Mouse (Mus musculus) C2C12 (cell line): ENCODE data around the gene Add3. TPM values are rescaled to one million over a fixed set of nuclear protein-coding genes. Genes with fewer than 3 reads are reported as not detected.
A peak's percentile ranks its signal among the peaks of the same experiment; 100 is the strongest.

Experiments
- H3K27me3 ChIP-seq: one replicate; pipeline ENCODE4 v1.6.1; 2011; ENCODE audit not compliant: control insufficient read depth, insufficient read depth, insufficient read length
- H3K36me3 ChIP-seq: one replicate; pipeline ENCODE4 v1.6.1; 2011; ENCODE audit not compliant: control insufficient read depth, insufficient read depth
- H3K4me3 ChIP-seq: one replicate; pipeline ENCODE4 v1.5.1; 2011; ENCODE audit warnings: mild to moderate bottlenecking, control low read depth; ENCODE audit not compliant: poor library complexity, insufficient read depth, severe bottlenecking
- H3K79me2 ChIP-seq: one replicate; pipeline ENCODE4 v1.6.1; 2011; ENCODE audit not compliant: control insufficient read depth, insufficient read depth
- H3K79me3 ChIP-seq: one replicate; pipeline ENCODE4 v1.6.1; 2011; ENCODE audit warnings: low read depth, control low read depth
- H3ac ChIP-seq: one replicate; pipeline ENCODE3; 2011; ENCODE audit warnings: low read depth; ENCODE audit not compliant: control insufficient read depth, insufficient read length
- CEBPB ChIP-seq: IDR thresholded peaks from one replicate; pipeline ENCODE4 v1.6.1; 2011; ENCODE audit warnings: low read depth, mild to moderate bottlenecking, control low read depth, moderate library complexity
- CTCF ChIP-seq: IDR thresholded peaks from one replicate; pipeline ENCODE4 v1.5.1; 2011; ENCODE audit not compliant: control insufficient read depth, insufficient read depth, insufficient read length
- FOSL1 ChIP-seq: IDR thresholded peaks from one replicate; pipeline ENCODE4 v1.8.0; 2011; ENCODE audit warnings: mild to moderate bottlenecking, low read length; ENCODE audit not compliant: poor library complexity, insufficient read depth, severe bottlenecking
- MAX ChIP-seq: IDR thresholded peaks from one replicate; pipeline ENCODE4 v1.6.1; 2011; ENCODE audit warnings: mild to moderate bottlenecking, control low read depth
- MYOD1 ChIP-seq: IDR thresholded peaks from one replicate; pipeline ENCODE4 v1.6.1; 2011; ENCODE audit warnings: low read depth; ENCODE audit not compliant: control insufficient read depth, insufficient read length
- MYOG ChIP-seq: IDR thresholded peaks from one replicate; pipeline ENCODE4 v1.6.1; 2011; ENCODE audit not compliant: control insufficient read depth, insufficient read length; ENCODE audit errors: extremely low read depth
- USF1 ChIP-seq: IDR thresholded peaks from one replicate; pipeline ENCODE4 v1.6.1; 2011; ENCODE audit warnings: low read depth, mild to moderate bottlenecking, control low read depth, moderate library complexity
- polyA plus RNA-seq: library from polyadenylated mRNA; unstranded; fragments of >200 nt; fragmentation: generic; extraction: Trizol; gene quantifications from one replicate; pipeline ENCODE4 v1.2.1, GENCODE M21; 2012; ENCODE audit warnings: missing spikeins

Add3 gene
- polyA plus RNA-seq, 1 experiment, result 1.6 TPM

DNA sequence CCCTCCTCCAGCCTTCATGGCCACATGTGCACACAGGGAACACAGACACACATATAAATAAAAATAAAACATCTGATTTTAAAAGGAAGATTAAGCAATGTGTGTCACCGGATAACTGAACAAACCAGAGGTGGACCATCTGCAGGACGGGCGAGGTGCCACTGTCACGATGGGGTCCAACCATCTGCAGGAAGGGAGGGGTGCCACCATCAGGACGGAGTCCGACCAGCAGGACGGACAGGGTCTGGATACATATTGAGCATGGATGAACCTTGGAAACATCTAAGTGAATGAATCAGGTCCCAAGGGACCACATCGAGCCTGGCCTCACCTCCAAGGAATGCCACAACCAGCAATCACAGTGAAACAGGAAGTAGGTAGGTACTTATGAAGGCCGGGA lies 127.1 kb downstream of the Add3 start:
- TF ChIP-seq MAX, result no peak
- TF ChIP-seq FOSL1, result no peak
- TF ChIP-seq CEBPB, result no peak
- TF ChIP-seq USF1, result no peak
- TF ChIP-seq MYOG, result no peak
- no peak for TF ChIP-seq MYOD1
- Histone ChIP-seq H3ac (no peak overlapping the region), H3K36me3 (no peaks in the 10 kb centered on the region), H3K79me2 (no peaks in the 10 kb centered on the region), H3K79me3 (no peaks in the 10 kb centered on the region), H3K4me3 (no peak overlapping the region), H3K27me3 (no peaks in the 10 kb centered on the region)

DNA sequence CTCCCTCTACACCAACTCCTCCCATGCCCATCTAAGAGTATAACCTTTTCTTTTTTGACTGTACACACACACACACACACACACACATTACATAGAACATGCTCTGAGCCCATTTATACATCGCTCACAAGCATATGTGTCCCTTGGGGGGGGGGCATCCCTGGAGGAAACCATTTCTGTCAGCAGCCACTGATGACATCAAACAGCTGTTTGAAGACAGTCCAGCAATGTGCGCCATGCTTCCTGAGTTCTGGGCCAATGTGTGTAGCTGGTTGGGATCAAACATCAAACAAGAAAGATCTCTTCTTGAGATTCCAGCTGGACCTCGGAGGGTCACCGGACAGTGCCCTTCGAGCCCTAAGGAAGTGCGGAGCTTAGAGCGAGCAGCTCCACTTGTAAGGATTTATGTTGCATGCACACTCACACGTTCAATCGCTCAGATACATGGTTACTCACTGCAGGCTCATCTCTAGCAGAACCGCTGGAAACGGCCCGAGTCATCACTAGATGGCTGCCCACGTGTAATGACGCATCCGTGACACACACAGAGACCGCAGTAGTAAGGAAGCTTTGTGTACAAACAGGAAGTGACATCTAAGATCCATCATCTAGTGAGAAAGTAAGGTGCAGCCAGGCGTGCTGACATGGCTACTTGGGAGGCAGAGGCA lies 132.9 kb downstream of the Add3 start:
- Histone ChIP-seq H3K27me3 (no peaks in the 10 kb centered on the region), H3K79me3 (no peaks in the 10 kb centered on the region), H3K4me3 (no peak overlapping the region), H3ac (no peak overlapping the region), H3K36me3 (no peaks in the 10 kb centered on the region), H3K79me2 (no peaks in the 10 kb centered on the region)
- peak; percentile 82 for TF ChIP-seq MAX
- TF ChIP-seq FOSL1, result peak; percentile 75
- no peak for TF ChIP-seq MYOG
- no peak for TF ChIP-seq CEBPB
- no peak for TF ChIP-seq CTCF
- peak; percentile 55 for TF ChIP-seq USF1
- peak; percentile 96 for TF ChIP-seq MYOD1

DNA sequence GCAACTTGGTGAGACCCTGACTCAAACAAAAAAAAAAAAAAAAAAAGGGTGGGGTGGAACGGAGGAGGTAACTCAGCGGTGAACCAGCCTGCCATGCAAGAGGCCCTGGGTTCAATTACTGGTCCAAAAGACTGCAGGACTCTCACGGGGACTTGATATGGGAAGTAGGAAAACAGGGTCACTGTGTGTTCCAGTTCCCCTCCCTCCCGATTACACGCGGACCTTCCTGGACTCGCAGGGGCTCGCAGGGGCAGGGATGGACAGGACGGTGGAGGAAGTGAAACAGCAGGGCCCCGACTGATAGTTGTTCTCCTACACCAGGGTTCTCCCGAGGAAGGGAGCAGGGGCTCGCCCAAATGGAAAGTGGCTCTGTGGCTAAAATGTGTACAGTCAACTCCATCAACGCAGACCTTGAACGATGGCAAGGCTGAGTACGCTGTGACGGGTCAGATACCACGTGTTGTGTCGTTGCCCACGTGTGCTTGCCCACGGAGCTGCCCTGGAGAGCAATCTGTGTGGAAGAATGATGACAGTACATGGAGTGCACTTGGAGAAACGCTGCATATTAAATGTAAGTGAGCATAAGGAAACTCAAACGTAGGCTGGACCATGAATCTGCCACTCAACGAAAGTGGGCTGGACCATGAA lies 133.7 kb downstream of the Add3 start:
- Histone ChIP-seq H3K27me3 (no peaks in the 10 kb centered on the region), H3K79me2 (no peaks in the 10 kb centered on the region), H3ac (no peak overlapping the region), H3K79me3 (no peaks in the 10 kb centered on the region), H3K36me3 (no peaks in the 10 kb centered on the region), H3K4me3 (no peak overlapping the region)
- TF ChIP-seq CTCF, result no peak

DNA sequence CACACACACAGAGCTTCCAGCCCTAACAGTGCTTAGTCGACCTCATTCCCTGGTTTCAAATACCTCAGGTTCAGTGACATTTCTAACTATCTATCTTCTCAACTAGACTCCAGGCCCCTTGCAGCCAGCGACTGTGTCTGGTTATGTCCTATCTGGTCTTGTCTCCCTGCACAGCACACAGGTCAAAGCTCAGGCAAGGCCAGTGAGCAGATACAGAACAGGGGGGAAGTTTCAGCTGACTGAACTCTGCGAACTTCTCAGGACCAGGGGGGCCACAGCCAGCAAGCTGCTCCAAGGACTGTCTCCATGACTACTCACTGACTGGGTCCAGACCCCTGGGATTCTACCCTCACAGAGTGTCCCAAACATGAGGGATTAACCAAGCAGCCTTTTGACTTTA lies 135.0 kb downstream of the Add3 start:
- H3K4me3 ChIP-seq, result no peak overlapping the region
- H3ac ChIP-seq, result no peak overlapping the region
- H3K36me3 ChIP-seq, result no peaks in the 10 kb centered on the region
- H3K27me3 ChIP-seq, result no peaks in the 10 kb centered on the region
- no peaks in the 10 kb centered on the region for H3K79me2 ChIP-seq
- no peaks in the 10 kb centered on the region for H3K79me3 ChIP-seq
- TF ChIP-seq USF1 (no peak), CTCF (no peak), CEBPB (no peak), MYOD1 (no peak), MYOG (no peak)

DNA sequence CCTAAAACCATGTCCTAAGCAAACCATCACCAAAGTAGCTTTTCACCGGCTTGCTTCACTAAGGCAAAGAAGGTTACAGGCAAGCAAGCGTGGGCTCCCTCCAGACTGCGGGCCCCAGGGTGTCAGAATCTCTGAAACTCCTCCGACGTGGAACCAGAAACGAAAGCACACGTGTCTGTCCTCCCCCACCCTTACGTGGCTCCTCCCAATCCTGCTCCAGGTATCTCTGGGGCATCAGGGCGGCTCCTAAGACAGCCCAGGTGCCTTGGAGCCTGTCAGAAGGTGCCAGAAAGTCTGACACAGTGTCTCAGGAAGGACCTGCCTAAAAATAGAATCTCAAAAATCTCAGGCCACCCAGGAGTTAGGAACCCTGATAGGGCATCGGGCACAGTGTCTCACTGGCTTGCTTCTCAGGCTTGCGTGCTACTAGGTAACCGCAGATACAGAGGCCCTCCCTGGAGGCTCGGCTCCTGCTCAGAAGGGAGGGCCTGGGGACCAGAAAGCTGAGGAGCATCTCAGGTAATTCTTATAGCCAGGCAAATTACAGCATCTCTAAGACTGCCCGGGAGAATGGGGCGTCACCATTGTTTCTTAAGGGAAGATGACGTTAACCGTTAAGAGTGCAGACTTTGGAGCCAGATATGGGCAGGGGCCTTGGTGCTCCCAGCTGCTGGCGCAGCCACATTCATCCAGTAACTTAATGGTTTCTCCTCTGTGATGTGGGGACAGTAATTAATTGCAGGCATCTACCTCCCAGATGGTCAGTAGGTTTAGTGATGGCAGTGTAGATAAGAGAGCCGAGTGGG lies 136.9 kb downstream of the Add3 start:
- no peak overlapping the region for H3K4me3 ChIP-seq
- H3K27me3 ChIP-seq, result no peaks in the 10 kb centered on the region
- no peaks in the 10 kb centered on the region for H3K79me3 ChIP-seq
- H3K36me3 ChIP-seq, result no peaks in the 10 kb centered on the region
- H3ac ChIP-seq, result no peak overlapping the region
- no peaks in the 10 kb centered on the region for H3K79me2 ChIP-seq
- no peak for TF ChIP-seq CEBPB
- TF ChIP-seq MAX, result no peak
- no peak for TF ChIP-seq MYOG
- no peak for TF ChIP-seq CTCF
- no peak for TF ChIP-seq FOSL1
- no peak for TF ChIP-seq USF1
- TF ChIP-seq MYOD1, result no peak
